Mouse (Mus musculus): ENCODE results near the gene Dmrta2. TPM values are rescaled to one million over a fixed set of nuclear protein-coding genes. Genes with fewer than 3 reads are reported as not detected.

Dmrta2 gene
- polyA plus RNA-seq, 1 experiment: 1.6 TPM

DNA sequence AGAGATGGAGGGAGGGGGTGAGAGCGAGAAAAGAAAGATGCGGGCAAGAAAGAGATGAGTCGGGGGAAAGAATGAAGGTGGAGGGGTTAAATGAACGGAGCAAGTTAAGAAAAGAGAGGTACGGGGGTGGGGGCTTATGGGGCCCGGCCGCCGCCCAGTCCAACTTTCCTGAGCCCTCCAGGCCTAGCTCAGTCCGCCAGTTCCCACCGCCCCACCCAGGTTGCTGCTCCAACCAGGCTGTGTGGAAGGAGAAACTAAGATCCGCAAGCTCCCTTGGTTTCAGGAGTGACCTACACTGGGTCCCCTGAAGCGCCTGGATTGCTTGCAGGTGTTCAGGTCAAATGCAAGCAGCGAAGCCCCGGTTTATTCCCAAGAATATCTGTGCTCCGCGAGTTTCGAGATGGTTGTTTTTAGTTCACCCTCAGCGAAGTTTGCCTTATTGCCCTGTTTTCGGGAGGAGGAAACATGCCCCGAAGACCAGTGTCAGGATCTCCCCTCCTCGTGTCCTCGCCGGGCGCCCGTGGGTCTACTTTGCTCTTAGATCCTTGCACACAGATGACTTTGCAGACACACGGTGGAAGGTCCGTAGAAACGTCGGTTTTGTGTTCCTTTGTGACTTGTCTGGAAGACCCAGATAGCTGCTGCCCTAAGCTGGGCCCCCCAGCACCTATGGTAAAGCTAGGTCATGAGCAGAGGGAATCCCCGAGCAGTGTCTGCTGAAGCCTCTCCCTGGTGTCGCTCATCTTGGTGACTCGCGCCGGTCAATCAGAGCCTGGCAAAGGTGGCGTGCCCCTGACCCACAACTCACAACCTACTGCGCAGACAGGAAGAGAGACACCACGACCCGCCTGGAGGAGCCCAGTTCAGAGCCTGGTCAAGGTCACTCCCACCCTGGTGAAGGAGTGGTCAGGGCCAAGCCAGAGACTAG is 6.9 kb downstream of the Dmrta2 start:
- TF ChIP-seq GATA1 (IDR thresholded peaks at IDR 0.05; ENCODE audit: low read length): no peak

DNA sequence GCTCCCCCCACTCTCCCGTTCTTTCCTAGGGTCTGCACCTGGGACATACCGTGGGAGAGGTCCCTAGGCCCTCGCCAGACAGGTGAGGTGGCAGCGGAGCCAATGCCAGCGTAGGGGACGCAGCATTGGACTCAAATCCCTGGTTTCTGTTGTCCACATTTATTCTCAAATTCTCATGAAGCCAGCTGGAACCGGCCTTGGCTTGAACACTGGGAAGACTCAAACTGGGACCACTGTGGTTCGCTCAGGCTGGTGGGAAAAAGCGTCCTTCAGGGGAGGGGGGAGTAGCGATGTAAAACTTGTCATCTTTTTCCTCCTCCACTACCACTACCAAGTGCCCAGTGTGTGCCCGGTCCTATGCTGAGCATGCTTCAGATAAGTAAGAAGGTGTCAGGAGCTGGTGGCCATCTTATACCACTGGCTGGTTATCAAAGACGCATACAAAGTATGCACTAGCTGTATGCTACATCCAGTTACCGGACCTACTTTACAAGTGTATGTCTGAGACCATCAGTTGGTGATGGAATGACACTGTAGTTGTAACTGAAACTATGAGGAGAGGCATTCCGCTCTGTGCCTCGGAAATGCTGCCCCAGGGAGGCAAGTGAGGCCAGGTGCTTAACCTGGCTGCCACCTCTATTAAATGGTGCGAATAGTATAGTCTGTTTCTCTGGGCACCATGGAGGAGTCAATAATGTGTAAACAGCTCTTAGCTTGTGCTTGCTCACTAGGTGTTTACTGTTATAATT is 7.7 kb downstream of the Dmrta2 start:
- TF ChIP-seq GATA1 (IDR thresholded peaks at IDR 0.05; ENCODE audit: low read length): no peak

DNA sequence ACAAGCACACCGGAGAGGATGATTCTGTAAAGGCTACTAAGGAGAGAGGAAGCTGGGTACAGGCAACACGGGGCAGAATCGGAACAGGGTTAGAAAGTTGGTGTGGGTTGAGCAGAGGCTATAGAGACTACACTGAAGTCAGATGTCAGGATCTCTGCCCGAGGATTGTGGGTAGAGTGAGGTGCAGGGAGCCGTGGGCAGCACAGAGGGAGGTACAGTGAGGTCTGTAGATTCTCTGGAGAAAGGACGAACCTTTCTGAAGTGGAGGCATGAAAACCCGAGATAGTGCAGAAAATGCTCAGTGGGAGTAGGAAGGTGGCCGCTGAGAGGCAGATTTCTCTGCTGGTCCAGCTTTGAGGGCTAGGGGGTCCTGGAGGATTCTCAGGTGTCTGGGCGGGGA is 8.4 kb downstream of the Dmrta2 start:
- TF ChIP-seq GATA1 (IDR thresholded peaks at IDR 0.05; ENCODE audit: low read length): no peak

DNA sequence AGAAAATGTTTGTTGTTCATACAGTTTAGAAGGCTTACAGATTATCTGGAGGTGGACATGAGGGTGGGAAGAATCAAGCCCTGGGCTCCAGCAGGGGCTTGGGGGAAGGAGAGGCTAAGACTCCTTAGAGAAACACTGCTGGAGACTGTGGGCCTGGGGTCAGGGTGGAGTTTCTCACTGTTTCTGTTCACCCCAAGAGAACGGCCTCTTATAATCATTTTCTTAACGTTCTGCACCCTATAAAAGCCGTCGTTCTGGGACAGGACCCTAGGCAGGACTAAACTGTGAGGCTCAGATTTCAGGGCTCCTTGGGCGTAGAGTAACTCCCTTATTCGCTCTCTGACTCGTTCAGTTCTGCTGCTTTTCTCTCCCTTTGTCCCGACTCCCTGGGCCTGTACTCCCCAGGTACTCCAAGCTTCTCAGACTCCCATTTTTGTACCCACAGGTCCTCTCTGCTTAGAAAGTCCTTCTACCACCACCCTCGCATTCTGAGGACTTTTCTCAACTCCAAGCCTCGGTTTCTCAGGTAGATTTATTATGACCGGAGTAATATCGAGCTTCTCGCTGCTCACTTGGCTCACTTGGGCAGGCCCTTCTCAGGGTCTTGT is 9.0 kb downstream of the Dmrta2 start:
- TF ChIP-seq GATA1 (IDR thresholded peaks at IDR 0.05; ENCODE audit: low read length): no peak

DNA sequence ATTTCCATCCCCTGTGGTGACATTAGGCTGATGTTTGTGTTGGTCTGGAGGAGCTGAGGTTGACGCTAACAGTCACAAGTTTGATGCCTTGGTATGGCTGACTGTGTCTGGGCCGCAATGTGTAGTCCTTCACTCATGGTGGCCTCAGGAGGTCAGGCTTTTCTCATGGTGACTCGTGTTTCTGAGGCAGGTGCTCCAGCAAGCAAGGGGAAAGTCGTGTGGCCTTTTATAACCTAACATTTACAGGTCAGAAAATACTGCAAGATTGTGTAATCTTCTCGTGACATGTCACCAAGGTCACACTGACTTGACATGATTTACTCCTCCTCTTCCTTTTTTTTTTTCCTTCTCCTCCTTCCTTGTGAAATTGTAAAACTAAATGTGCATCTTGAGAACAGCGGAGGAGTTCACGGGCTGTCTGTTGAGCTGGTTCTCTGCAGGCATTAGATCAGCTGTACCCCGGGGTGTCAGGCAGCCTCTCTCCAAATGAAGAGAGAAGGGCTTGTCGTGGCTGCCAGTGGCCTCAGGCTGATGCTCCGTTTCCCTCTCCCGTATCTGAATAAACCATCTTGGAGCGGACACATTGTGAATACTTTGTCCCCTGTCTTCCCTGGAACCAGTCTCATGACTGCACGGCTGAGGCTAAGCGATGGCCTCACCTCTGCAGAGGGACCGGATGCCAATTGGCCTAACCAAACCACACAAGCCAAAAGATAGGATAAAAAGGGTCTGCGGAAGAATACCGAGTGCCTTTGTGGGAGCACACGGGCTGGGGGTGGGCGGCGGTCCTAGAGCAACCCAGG is 9.9 kb downstream of the Dmrta2 start:
- TF ChIP-seq GATA1 (IDR thresholded peaks at IDR 0.05; ENCODE audit: low read length): no peak

DNA sequence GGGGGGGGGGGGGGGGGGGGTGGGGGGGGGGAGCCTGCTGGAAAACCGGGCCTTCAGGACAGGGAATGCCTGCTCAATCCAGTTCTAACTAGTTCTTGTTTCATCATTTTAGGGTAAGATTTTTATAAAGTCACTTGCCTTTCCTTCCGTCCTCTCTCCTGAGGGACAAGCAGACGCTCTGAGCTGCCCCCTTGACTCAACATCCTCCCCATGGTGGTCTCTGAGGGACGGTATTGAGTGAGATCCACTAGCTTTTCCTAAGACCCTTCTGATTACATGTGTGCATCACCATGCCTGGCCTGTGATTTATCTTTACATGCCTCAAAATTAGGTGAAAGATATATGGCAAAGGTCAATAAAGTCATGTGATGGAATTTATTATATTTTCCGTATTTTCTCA is 10.6 kb downstream of the Dmrta2 start:
- TF ChIP-seq GATA1 (IDR thresholded peaks at IDR 0.05; ENCODE audit: low read length): no peak

DNA sequence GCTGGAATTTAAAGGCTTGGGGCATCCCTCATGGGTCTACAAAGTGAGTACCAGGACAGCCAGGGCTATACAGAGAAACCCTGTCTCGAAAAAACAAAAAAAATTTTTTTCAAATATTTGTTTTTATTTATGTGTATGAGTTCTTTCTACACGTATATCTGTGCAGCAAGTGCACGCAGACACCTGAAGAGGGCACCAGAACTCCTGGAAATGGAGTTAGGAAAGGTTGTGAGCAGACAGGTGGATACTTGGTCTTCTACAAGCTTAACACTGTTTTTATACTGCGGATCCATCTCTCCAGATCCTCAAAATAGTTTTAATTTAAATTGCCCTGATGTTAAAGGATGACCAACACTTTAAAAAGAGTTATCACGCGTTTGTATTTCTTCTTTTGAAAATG is 11.4 kb downstream of the Dmrta2 start:
- no peak for TF ChIP-seq GATA1 (IDR thresholded peaks at IDR 0.05; ENCODE audit: low read length)

DNA sequence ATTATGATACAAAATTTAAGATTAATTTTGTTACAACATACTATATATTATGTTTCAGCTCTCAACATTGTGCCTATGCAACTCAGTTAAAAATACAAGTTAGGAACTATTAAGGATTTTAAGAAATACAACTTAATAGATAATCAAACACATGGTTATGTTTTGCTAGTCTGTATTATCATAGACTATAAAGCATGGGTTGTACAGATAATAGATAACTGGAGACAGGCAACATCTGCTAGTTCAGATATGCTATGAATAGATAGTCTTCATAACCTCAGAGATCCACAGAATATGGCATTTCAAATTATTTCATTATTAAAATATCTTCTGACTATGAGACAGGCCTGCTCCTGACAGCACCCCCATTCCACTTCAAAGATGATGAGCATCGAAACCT is 28.2 kb downstream of the Dmrta2 start:
- TF ChIP-seq GATA1 (IDR thresholded peaks at IDR 0.05; ENCODE audit: low read length): no peak

DNA sequence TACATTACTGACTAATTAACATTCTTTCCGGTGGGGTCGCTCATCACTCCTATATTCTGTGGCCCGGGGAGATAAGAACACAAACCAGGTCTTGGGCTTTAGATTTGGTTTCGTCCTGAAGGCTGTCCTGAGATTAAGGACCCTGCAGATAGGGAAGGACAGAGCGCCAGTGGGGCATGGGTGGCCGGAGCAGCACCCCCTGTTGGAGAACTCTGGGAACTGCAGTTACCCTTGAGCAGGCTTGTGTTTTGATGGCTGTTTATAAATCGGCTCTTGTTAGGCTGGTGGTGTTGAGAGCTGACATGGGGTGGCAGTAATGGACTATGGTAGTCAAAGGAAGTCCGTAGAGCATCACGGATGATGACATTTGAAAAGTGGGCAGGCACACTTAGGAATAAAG is 41.3 kb downstream of the Dmrta2 start:
- TF ChIP-seq GATA1 (IDR thresholded peaks at IDR 0.05; ENCODE audit: low read length): no peak

DNA sequence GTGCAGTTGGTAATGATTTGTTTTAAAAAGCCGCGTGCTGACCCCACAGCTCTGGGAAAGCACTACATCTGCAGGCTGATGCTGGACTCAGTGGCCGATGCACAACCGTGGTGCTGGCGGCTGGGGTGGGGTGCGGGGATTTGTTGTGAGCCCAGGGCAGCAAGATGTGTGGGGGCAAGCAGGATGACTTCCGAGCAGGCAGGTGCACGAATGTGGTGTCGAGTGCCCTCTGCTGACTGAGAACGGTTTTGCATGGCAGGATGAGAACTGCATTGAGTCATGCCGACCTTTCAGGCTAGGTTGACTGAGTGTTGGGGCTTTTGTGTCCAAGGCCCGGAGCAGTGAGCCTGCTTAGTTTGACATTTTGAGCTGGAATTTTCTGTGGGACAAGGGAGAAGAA is 42.4 kb downstream of the Dmrta2 start:
- no peak for TF ChIP-seq GATA1 (IDR thresholded peaks at IDR 0.05; ENCODE audit: low read length)

DNA sequence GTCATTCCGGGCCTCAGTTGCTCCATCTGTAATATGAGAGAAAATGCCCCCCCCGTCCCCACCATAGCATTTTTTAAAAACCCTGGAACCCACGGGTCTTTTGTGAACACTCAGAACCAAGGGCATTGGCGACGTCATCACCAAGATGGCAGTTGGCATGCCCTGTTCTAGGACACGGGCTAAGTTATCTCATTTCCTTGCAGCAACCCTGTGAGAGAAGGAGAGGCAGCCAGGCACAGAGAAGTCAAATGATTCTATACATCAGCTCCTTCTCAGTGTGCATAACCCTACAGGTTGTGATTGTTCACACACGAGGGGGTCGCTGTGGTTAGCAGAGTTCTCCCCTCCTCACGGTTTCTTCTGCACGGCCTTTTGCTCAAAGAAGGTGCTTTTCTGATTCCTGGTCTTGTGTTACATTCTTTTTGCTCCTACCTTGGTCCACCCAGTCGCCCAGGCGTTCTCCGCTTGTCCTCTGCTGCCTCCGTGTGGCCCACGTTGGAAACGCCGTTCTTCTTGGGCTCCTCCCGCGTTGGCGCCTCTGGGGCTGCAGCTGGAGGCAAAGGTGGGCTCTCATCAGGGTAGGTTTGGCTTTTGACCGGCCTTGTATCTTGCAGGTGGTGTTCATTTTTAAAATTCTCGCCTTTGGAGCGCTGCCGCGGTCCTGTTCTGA is 44.2 kb downstream of the Dmrta2 start:
- TF ChIP-seq GATA1 (IDR thresholded peaks at IDR 0.05; ENCODE audit: low read length): no peak

DNA sequence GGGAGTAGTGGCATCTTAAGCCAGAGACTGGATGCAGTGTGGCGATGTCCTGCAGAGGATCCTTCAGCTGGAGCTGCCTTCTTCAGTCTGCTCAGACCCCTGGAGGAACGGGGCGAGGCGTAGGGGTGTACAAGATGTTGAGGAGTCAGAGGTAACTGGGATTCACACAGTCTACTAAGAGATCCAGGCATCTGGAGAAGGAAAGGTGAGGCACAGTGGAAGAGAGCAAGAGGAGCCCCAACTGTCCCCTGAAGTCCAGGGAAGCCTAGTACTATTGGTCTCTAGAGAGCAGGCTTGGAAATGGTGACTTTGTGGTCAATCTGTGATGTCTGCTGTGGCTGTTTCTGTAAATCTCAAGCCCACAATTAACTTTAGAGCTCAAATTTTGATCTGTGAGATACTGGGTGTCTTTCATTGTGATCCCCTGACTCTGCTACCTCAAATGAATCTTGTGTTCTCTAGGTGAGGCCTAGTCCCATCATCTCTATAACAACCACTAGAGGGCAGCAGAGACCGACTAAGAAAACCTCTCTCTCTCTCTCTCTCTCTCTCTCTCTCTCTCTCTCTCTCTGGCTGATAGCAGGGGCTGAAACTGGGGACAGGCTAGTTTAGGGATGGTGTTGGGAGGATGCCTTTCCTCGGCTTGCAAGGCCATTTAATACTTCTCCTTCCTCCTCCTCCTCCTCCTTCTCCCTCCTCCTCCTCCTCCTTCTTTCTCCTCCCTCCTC is 50.8 kb downstream of the Dmrta2 start:
- no peak for TF ChIP-seq GATA1 (IDR thresholded peaks at IDR 0.05; ENCODE audit: low read length)

DNA sequence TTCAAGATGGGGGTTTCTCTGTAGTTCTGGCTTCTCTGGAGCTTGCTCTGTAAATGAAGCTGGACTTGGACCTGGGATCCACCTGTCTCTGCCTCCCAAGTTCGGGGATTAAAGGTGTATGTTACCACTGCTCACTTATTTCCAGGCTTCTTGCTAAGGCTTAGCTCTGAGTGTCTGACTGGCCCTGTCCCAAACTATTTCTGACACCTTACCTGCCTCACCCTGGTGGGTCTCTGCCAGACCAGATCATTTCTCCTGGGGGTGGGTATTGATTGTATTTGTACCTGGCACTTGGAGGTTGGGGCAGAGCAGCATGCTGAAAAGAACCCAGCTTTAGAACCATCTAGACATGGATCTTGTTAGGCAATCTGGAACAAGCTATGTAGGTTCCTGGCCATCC is 51.6 kb downstream of the Dmrta2 start:
- no peak for TF ChIP-seq GATA1 (IDR thresholded peaks at IDR 0.05; ENCODE audit: low read length)
